Mouse (Mus musculus): Measurements from ENCODE around the gene Metrn.
"Not testable (repeated sequence)": the region's sequence is repeated elsewhere in the genome, so short reads cannot be mapped to it uniquely, and the experiment has no call there.

The Metrn gene

GRCm38 (mm10) chr17:25808789-25809605, 12.1 kb upstream of the Metrn start, which contains the start of gene Fbxl16:
Gene Fbxl16 (plus strand): TSS chr17:25809085.
- peak; percentile 83 for DNase-seq (ENCODE audit: extremely low spot score, low spot score)

GRCm38 (mm10) chr17:25808028-25808427, 11.1 kb upstream of the Metrn start:
- DNase-seq (ENCODE audit: extremely low spot score, low spot score): no peak

GRCm38 (mm10) chr17:25807452-25807851, 10.5 kb upstream of the Metrn start:
- DNase-seq (ENCODE audit: extremely low spot score, low spot score): not testable (repeated sequence)

- no peak for DNase-seq (ENCODE audit: extremely low spot score, low spot score)
These were observed 9.6 kb upstream of the Metrn start for GRCm38 (mm10) chr17:25806507-25806906.

- DNase-seq (ENCODE audit: extremely low spot score, low spot score): peak; percentile 86
These were observed 6.0 kb upstream of the Metrn start for GRCm38 (mm10) chr17:25802825-25803517.

GRCm38 (mm10) chr17:25801029-25801428, 4.1 kb upstream of the Metrn start:
- peak; percentile 65 for DNase-seq (ENCODE audit: extremely low spot score, low spot score)

- DNase-seq (ENCODE audit: extremely low spot score, low spot score): peak; percentile 55
These were observed 645 bp downstream of the Metrn start for GRCm38 (mm10) chr17:25796211-25796771.

- DNase-seq (ENCODE audit: extremely low spot score, low spot score): peak; percentile 88
These were observed 1.3 kb downstream of the Metrn start, which contains the start of gene AC134908.4 for GRCm38 (mm10) chr17:25795609-25796092. Gene AC134908.4 (minus strand): TSS chr17:25795659.

- DNase-seq (ENCODE audit: extremely low spot score, low spot score): no peak
These were observed 1.9 kb downstream of the Metrn start for GRCm38 (mm10) chr17:25794998-25795397.

- DNase-seq (ENCODE audit: extremely low spot score, low spot score): peak; percentile 49
These were observed 2.7 kb downstream of the Metrn start for GRCm38 (mm10) chr17:25794197-25794596.

GRCm38 (mm10) chr17:25792615-25793014, 4.3 kb downstream of the Metrn start, which contains the start of gene Fam173a:
Gene Fam173a (minus strand): TSS chr17:25792901.
- DNase-seq (ENCODE audit: extremely low spot score, low spot score): peak; percentile 74

GRCm38 (mm10) chr17:25791843-25792527, 5.0 kb downstream of the Metrn start:
- DNase-seq (ENCODE audit: extremely low spot score, low spot score): peak; percentile 89

- DNase-seq (ENCODE audit: extremely low spot score, low spot score): peak; percentile 35
These were observed 5.6 kb downstream of the Metrn start for GRCm38 (mm10) chr17:25791320-25791842.

GRCm38 (mm10) chr17:25786781-25787504, 10.0 kb downstream of the Metrn start:
- no peak for DNase-seq (ENCODE audit: extremely low spot score, low spot score)

GRCm38 (mm10) chr17:25786280-25786679, 10.7 kb downstream of the Metrn start, which contains the start of gene Ccdc78:
Gene Ccdc78 (plus strand): TSS chr17:25786580.
- DNase-seq (ENCODE audit: extremely low spot score, low spot score): no peak

GRCm38 (mm10) chr17:25785281-25785745, 11.6 kb downstream of the Metrn start, which contains the start of gene Haghl:
Gene Haghl (minus strand): TSS chr17:25785673.
- DNase-seq (ENCODE audit: extremely low spot score, low spot score): peak; percentile 99

GRCm38 (mm10) chr17:25783861-25784574, 12.9 kb downstream of the Metrn start:
- DNase-seq (ENCODE audit: extremely low spot score, low spot score): no peak

GRCm38 (mm10) chr17:25783086-25783485, 13.8 kb downstream of the Metrn start:
- DNase-seq (ENCODE audit: extremely low spot score, low spot score): no peak

- DNase-seq (ENCODE audit: extremely low spot score, low spot score): no peak
These were observed 15.6 kb downstream of the Metrn start for GRCm38 (mm10) chr17:25781339-25781738.
